Mouse (Mus musculus) urinary bladder, adult 18-20 months (tissue): ENCODE results near the gene Myh2.

ENCODE experiments used
- DNase-seq, 2 experiments: peaks; one replicate each; pipeline ENCODE4 v3.0.0; 2022; ENCODE audit warnings: low spot score in 2 of 2, mixed read lengths in 2 of 2

Gene Myh2

DNA sequence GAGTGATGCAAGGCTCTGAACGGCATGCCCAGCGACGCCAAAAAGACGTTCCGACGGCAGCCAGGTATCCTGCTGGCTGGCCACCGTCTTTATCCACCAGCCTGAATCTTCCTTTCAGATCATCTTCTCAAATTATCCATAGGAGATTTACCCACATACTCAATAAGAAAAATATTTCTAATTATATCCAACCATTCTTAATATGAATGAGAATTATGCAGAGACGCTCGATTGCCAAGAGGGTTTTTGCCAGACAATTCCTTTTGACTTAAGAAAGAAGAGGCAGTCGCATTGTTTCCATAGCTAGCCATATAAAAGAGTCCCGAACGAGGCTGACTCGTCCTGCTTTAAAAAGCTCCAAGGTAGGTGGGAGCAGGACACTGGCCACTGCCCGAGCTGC is at the start of gene Myh2:
TSS of gene Myh2 (plus strand) at position 301 of the 400 bp plus-strand sequence.
- no peak for DNase-seq

DNA sequence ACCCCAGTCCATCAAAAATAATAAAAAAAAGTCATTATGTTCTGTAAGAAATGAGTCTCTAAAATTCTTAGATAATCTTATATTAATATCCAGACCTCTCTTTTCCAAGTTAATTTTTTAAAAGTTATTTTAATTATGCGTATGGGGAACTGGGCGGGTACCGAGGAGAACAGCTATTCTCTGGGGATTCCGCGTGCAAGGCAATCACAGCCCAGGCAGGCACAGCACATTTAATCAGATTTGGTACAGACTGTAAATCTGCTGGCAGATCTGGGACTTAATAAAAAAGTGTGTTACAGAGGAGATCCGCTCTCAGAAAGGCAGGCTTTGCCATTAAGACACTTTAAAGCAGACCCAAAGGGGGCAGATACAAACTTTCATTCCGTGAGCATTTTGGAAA is 45.9 kb upstream of the Myh2 start:
- DNase-seq: no peak

DNA sequence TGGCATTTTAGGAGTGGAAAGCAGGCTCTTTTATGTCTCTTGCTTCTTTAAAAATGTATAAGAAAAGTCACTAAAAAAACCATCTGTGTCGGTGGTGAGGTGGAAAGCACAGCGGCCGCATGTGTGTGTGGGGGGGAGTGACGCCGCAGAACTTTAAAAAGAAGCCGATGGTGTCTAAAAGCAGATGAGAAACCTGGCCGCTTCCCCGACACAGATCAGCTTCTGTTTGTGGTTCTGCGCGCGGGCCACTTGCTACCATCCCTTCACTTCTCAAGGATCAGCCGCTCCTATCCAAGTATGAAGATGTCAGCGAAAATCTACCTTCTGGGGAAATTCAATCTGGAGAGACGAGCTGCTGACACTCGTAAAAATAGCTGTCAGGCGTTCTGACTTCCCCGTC is 45.5 kb upstream of the Myh2 start:
- DNase-seq: no peak

DNA sequence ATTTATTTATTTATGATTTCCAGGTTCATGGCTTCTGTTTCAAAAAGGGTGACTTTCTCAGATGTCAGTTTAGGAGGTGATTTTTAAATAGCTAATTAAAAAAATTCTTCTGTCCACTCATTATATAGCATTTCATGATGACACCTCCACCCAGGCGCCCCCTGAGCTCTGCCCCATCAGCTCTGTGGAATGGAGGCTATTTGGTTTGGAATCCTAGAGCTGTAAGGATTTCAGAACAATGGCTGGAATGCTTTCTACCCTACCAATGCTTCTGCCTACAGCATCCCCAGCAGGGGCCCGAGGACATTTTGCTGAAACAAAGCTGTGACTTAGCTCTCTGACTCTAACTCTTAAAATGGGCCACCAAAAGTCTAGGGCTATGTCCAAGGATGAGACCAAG is 37.3 kb upstream of the Myh2 start:
- no peak for DNase-seq

DNA sequence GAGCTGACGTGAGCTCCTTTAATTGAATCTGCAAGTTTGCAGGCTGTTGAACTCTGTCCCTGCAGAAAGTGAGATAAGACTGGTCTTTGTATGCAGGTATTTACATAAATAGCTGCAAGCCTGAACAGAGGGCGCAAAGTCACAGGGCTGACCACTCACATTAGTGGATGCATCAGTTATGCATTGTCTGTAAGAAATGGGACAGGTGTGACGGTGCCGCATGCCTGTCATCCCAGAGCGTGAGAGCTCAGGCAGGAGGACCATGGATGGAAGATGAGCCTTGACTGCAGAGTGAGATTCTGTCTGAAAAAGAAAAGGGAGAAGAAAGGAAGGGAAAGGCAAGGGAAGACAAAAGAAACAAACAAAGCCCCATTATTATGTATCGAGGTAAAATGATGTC is 36.2 kb upstream of the Myh2 start:
- DNase-seq: no peak

DNA sequence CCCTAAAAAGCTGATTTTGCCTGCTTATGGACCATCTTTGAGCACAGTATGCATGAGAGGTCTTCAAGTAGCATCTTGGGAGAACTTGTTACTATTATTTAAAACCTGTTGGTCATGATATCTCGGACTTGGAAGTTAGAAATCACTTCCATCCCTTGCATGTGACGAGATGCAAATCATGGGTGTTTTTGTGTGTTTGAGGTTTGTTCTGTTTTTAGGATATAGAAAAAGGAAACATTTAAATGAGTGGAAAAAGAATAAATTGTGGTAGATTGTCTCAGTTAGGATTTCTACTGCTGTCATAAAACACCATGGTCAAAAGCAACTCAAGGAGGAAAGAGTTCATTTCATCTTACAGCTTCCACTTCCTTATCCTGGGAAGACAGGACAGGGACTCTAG is 35.3 kb upstream of the Myh2 start:
- DNase-seq: no peak

- DNase-seq: no peak
Measured at GRCm38 (mm10) chr11:67139556-67139955, 31.3 kb upstream of the Myh2 start.

DNA sequence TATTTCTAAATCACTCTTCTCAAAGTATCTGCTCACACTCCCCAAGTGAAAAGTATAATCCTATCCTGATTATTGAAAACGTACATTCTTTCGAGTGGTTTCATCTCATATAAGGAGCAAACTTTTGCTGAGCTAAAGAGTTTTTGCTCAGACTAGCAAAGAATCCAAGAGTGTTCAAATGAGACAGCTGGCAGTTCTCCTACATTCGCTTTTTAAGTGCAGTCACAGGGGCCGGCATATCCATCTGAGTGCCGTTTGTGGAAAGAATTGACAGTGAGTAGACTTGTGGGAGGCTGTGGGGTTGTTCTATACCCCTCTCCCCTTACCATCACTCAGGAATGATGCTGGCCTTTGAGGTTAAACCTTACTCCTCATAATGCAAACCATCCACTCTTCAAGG is 30.7 kb upstream of the Myh2 start:
- DNase-seq: no peak

DNA sequence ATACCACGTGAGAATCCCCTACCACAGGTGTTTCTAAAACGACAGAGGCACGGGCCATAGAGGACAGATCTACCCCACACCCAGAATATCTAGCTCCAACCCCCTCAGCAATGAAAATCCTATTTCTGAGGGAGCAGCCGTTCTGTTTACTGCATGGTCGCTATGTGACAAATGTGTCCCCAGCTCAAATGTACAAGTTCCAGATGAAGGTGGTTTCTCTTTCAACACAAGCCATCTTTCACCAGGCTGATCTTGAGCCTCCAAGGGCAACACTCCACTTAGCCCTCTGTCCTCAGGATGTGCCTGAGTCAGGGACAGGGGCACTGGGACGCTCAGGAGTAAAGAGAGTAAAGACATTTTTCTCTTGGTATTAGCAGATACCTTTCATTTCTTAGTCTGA is 29.8 kb upstream of the Myh2 start:
- no peak for DNase-seq

DNA sequence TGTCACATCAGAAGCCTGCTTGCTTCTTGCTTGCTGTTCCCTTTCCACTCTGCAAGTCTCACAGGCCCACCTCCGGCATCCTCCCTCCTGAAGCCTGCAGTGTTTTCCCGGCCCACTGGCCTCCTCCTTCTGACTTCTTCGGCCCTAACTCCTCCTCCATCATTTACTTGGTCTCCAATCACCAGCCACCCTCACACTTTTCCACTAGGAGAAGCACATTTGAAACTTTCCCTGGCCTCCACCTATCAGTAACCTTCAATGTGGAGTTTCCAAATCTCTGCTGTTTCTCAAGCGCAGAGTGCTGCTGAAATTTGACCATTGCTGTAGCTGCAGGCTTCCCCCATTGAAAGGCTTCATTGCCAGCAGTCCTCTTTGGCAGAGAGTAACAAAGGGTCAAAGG is 28.8 kb upstream of the Myh2 start:
- no peak for DNase-seq

GRCm38 (mm10) chr11:67143065-67143464 is 27.8 kb upstream of the Myh2 start:
- no peak for DNase-seq

DNA sequence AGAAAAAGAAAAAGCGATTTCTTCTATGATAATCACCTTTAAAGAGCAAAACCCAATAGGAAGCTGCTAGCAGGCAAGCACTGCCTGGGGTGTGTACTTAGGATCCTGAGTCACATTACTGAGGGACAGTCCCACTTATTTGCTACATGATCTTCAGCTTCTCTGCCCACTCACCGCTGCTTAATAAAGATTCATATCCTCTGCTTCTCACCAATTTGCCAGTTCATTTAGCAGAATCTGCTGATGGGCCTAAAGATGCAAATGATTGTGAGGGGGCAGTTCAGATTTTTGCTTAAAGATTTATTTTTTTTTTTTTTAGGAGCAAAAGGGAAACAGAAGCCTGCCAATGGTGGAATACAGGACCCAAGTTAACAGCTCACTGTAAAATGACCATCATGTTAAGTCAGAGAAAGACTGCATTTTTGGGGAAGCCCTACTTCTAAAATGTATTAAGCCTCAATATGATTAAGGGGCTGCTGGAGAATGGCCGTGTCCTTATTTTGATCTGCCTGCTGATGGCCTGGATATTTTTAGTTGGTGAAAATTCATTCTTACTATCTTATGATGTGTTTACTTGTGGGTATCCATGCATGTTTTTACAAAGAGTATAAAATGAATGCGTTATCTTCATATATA is 26.8 kb upstream of the Myh2 start:
- no peak for DNase-seq

DNA sequence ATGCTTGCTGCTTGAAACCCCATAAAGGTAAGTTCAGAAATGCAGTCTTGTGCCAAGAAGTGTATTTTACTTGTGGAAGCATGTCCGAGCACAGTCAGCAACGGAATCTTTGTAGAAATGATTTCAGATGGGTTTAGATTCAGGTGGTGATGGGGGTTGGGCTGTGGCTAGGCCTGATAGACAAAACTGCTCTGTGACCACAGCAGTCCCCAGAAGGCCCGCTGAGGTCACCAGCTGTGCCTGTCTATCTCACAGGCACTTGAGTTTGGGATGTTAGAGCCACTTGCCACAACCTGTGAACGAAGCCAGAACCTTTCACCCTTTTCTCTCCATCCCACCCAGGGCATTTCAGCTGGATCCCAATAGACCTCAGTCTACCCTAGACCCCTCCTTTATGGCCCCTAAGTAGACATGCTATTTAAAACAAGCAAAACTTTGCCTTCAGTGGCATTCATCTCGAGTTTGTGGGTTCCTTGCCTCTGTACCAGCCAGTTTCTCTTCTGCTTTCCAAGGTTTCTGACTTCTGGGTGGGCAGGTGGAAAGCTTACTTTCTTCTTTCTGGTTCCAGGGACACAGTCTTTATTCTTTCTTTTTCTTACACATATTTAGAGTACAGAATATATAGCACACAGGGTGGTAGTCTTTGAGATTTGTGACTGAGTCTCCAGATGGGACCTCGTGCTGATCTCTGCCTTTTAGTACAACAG is 26.1 kb upstream of the Myh2 start:
- DNase-seq: no peak

- DNase-seq: no peak
Measured at GRCm38 (mm10) chr11:67145482-67146408, 25.1 kb upstream of the Myh2 start.

GRCm38 (mm10) chr11:67146409-67147282 is 24.2 kb upstream of the Myh2 start:
- no peak for DNase-seq

DNA sequence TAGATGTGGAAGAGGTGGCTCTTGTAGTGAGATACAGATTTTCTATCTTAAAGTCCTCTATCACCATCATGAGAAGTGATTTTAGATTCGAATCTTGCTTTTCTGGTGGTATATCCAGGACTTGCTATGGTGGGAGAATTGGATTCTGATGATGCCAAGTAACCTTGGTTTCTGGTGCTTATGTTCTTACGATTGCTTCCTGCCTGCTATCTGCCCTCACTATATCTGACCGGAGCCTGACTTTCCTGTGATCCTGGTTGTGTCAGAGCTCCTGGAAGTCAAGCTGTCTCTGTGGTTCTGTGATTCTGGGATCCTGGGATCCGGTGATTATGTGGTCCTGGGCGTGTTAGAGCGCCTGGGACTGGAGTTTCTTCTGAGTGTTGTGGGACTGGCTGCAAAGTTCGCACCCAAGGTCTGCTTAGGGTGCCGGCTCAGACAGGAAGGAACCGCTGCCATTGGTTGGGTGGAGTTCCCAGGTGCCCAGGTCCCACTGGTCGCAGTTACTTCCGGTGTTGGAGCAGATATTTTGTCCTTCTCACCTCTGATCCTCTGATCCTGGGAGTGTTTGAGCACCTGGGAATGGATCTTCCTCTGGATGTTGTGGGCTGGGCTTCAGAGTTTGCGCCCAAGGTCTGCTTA is 23.4 kb upstream of the Myh2 start:
- DNase-seq: no peak

DNA sequence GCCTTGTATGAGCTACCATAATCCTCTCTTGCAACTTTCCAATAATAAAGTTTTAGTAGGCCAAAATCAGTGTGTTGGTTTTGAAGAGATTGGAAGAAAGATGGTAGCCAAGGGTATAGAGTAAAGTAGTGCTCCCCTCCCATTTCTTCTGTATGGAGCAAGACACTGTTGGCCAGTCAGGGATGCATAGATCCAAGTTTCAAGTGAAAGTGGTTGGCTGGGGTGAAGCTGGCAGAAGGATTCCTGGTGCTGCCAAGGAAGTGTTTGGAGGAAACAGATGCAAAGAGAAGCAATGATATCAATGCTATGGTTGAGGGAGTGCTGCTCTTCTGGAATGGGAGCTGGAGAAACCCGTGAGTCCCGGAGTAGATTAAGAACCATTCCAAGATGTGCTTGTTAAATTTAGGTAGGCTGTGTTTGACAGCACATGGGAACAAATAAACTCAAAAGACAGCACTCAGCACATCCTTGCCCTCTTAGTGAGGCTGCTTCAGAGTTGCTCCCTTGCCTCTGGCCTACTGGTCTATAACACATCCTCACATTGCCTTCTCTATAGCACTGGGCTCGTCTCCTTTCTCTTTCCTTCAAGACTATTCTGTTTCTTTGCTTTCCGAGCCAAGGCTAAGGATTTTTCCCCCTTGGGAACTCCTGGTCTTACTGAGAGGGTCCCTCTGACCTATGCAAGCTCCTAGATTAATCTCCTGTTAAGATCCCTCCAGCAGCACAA is 22.4 kb upstream of the Myh2 start:
- no peak for DNase-seq

DNA sequence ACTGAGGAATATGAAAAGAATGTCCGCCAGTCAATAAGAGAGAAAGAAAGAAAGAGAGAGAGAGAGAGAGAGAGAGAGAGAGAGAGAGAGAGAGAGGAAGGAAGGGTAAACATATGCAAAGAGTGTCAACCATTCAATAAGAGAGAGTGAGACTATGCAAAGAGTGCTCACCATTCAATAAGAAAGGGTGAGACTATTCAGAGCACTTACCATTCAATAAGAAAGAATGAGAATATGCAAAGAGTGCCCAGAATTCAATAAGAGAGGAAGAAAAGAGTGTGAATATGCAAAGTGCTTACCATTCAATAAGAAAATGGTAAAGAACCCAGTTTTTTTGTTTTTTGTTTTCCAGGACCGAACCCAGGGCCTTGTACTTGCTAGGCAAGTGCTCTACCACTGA is 20.6 kb upstream of the Myh2 start:
- DNase-seq: no peak

DNA sequence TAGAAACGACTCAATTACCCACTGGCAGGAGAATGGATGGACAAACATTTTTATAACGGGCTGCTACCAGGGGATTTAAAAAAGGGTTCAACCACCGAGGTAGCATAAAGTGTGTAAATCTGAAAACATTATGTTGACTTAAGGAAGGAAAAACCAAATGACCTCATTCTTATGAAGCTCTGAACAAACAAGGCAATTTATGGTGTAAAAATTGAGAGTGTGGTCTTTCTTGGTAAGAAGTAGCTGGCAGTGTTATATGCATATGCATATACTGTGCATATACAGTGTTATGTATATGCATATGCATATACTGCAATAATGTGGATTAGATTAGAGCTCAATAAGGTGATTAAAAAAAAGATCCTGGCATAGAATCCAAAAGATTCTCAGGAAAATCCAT is 19.7 kb upstream of the Myh2 start:
- no peak for DNase-seq
